Mouse (Mus musculus) CD4-positive naive resting alpha-beta T cell, adult 57 days (primary cell): ENCODE measurements around the gene Lgi4. TPM values are rescaled to one million over a fixed set of nuclear protein-coding genes. Genes with fewer than 3 reads are reported as not detected.

Experiments
- total RNA-seq: library from RNA; stranded (reverse); gene quantifications from one replicate; pipeline ENCODE4 v1.2.4, GENCODE M21; 2023

Lgi4 gene
- 0.27 TPM for total RNA-seq

GRCm38 (mm10) chr7:31059108-31059507, at the start of gene Lgi4:
Gene Lgi4, plus strand, starts transcription at chr7:31059342.

GRCm38 (mm10) chr7:31042431-31042910, 16.7 kb upstream of the Lgi4 start, which contains the start of gene Fxyd5:
Gene Fxyd5, minus strand, starts transcription at chr7:31042481.

GRCm38 (mm10) chr7:31051321-31052021, 7.7 kb upstream of the Lgi4 start, which contains the start of gene Fxyd7:
Gene Fxyd7, minus strand, starts transcription at chr7:31051467.

GRCm38 (mm10) chr7:31057071-31057470, 2.1 kb upstream of the Lgi4 start, which contains the start of gene Fxyd1:
Gene Fxyd1, minus strand, starts transcription at chr7:31057199.

GRCm38 (mm10) chr7:31076492-31076891, 17.4 kb downstream of the Lgi4 start, which contains the start of gene Fxyd3:
Gene Fxyd3, minus strand, starts transcription at chr7:31076704.

GRCm38 (mm10) chr7:31115182-31115581, 56.0 kb downstream of the Lgi4 start, which contains the start of gene Hpn:
Gene Hpn, minus strand, starts transcription at chr7:31115290.

Other genes starting within 250 kb of the Lgi4 start
- gene Ffar2, start 235.6 kb upstream of the Lgi4 start, total RNA-seq, result 0.86 TPM
- not detected for gene Ffar3, start 203.2 kb upstream of the Lgi4 start, total RNA-seq
- gene Ffar1, start 197.8 kb upstream of the Lgi4 start, total RNA-seq, result 0.30 TPM
- 33.5 TPM for gene Cd22, start 179.0 kb upstream of the Lgi4 start, total RNA-seq
- gene Mag, start 144.5 kb upstream of the Lgi4 start, total RNA-seq, result not detected
- gene Hamp2, start 134.7 kb upstream of the Lgi4 start, total RNA-seq, result not detected
- gene Hamp, start 115.3 kb upstream of the Lgi4 start, total RNA-seq, result not detected
- gene Usf2, start 102.5 kb upstream of the Lgi4 start, total RNA-seq, result 168 TPM
- 2.9 TPM for gene Lsr, start 85.9 kb upstream of the Lgi4 start, total RNA-seq
- not detected for gene Fam187b, start 85.6 kb upstream of the Lgi4 start, total RNA-seq
- gene Fxyd5, start 16.9 kb upstream of the Lgi4 start, total RNA-seq, result 934 TPM
- not detected for gene Fxyd7, start 7.9 kb upstream of the Lgi4 start, total RNA-seq
- not detected for gene Fxyd1, start 2.1 kb upstream of the Lgi4 start, total RNA-seq
- gene Fxyd3, start 17.4 kb downstream of the Lgi4 start, total RNA-seq, result 1.3 TPM
- 1.9 TPM for gene Hpn, start 55.9 kb downstream of the Lgi4 start, total RNA-seq
- 1.1 TPM for gene Scn1b, start 67.7 kb downstream of the Lgi4 start, total RNA-seq
- gene Gramd1a, start 96.6 kb downstream of the Lgi4 start, total RNA-seq, result 886 TPM
- gene Scgb2b2, start 231.2 kb downstream of the Lgi4 start, total RNA-seq, result not detected
- not detected for gene Scgb1b2, start 232.5 kb downstream of the Lgi4 start, total RNA-seq